Mouse (Mus musculus) liver, postnatal 0 days (tissue): Measurements from ENCODE around the gene Gk.

Source experiments
- CTCF ChIP-seq: sonication (generic); IDR thresholded peaks from 2 replicates; pipeline ENCODE4 v1.5.1; 2016; ENCODE audit warnings: antibody characterized with exemption, low read depth
- EP300 ChIP-seq: IDR thresholded peaks from 2 replicates; pipeline ENCODE4 v1.6.1; 2016; ENCODE audit warnings: antibody characterized with exemption, low read depth, mild to moderate bottlenecking

- TF ChIP-seq EP300 (no peak), CTCF (no peak)
Observed at GRCm38 (mm10) chrX:85731133-85731938, 45.3 kb downstream of the Gk start.
